Mouse (Mus musculus): ENCODE data around the gene Bsx. TPM values are rescaled to one million over a fixed set of nuclear protein-coding genes. Genes with fewer than 3 reads are reported as not detected.

Gene Bsx
- polyA plus RNA-seq, 1 experiment from 2014 or later: 1.4 TPM

- ATAC-seq (ENCODE audit: low FRiP score): no peak
- H3K9me3 ChIP-seq: no peaks in the 10 kb centered on the region
- no peak overlapping the region for H3K9ac ChIP-seq
- peaks cover 26% of the 10 kb centered on the region for H3K4me1 ChIP-seq
- no peaks in the 10 kb centered on the region for H3K36me3 ChIP-seq (replicated peaks)
- no peak overlapping the region for H3K27ac ChIP-seq
- H3K27me3 ChIP-seq: peaks cover 98% of the 10 kb centered on the region
- no peak overlapping the region for H3K4me3 ChIP-seq (replicated peaks)
- under 1% methylated on average over 4 of the region's 4 CpGs for WGBS
- no peak overlapping the region for H3K4me2 ChIP-seq
Observed at GRCm38 (mm10) chr9:40874961-40875360, 1.0 kb downstream of the Bsx start.

- Histone ChIP-seq H3K4me2 (no peak overlapping the region), H3K9ac (no peak overlapping the region), H3K27ac (no peak overlapping the region), H3K4me3 (replicated peaks) (no peak overlapping the region; the same call in 1 of the 2 replicates), H3K4me1 (peaks cover 26% of the 10 kb centered on the region), H3K36me3 (replicated peaks) (no peaks in the 10 kb centered on the region), H3K9me3 (no peaks in the 10 kb centered on the region), H3K27me3 (peaks cover 98% of the 10 kb centered on the region)
- WGBS: 2% methylated on average over 17 of the region's 17 CpGs
- ATAC-seq (ENCODE audit: low FRiP score): no peak
Observed at GRCm38 (mm10) chr9:40875431-40875830, 1.5 kb downstream of the Bsx start.

GRCm38 (mm10) chr9:40876164-40876563, 2.2 kb downstream of the Bsx start:
- H3K27me3 ChIP-seq: peaks cover 100% of the 10 kb centered on the region
- H3K27ac ChIP-seq: no peak overlapping the region
- H3K4me2 ChIP-seq: no peak overlapping the region
- no peaks in the 10 kb centered on the region for H3K36me3 ChIP-seq (replicated peaks)
- H3K9me3 ChIP-seq: no peaks in the 10 kb centered on the region
- H3K9ac ChIP-seq: no peak overlapping the region
- H3K4me3 ChIP-seq (replicated peaks): no peak overlapping the region
- WGBS: 2% methylated on average over 29 of the region's 29 CpGs
- no peak for ATAC-seq (ENCODE audit: low FRiP score)
- peaks cover 25% of the 10 kb centered on the region for H3K4me1 ChIP-seq

DNA sequence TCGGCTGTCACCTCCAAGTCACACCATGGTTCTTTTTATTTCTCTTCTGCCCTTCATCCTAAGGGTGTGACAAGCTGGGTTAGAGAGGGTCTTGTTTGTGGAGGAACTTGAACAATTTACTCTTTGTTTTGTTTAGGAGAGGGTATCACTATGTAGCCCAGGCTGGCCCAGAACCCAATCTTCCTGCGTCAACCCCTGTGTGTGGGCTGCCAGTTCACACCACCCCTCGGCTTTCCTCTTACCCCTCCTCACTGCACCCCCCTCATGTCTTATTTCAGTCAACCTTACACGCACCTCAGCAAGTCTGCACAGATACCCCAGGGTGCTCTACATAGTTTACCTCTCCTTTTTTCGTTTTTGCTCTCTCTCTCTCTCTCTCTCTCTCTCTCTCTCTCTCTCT, 2.8 kb downstream of the Bsx start:
- no peaks in the 10 kb centered on the region for H3K36me3 ChIP-seq (replicated peaks)
- no peak overlapping the region for H3K4me3 ChIP-seq (replicated peaks)
- H3K27ac ChIP-seq: no peak overlapping the region
- WGBS: 8% methylated on average over 5 of the region's 5 CpGs
- no peak overlapping the region for H3K4me2 ChIP-seq
- H3K9me3 ChIP-seq: no peaks in the 10 kb centered on the region
- H3K9ac ChIP-seq: no peak overlapping the region
- H3K4me1 ChIP-seq: peaks cover 21% of the 10 kb centered on the region
- peaks cover 100% of the 10 kb centered on the region for H3K27me3 ChIP-seq
- no peak for ATAC-seq (ENCODE audit: low FRiP score)

GRCm38 (mm10) chr9:40877146-40877880, 3.4 kb downstream of the Bsx start:
- no peaks in the 10 kb centered on the region for H3K36me3 ChIP-seq (replicated peaks)
- H3K27me3 ChIP-seq: peaks cover 100% of the 10 kb centered on the region
- H3K9ac ChIP-seq: no peak overlapping the region
- peaks cover 17% of the 10 kb centered on the region for H3K4me1 ChIP-seq
- peak overlapping the region; percentile 13 for H3K4me3 ChIP-seq (replicated peaks)
- H3K9me3 ChIP-seq: no peaks in the 10 kb centered on the region
- 2% methylated on average over 42 of the region's 42 CpGs for WGBS
- no peak for ATAC-seq (ENCODE audit: low FRiP score)
- H3K27ac ChIP-seq: no peak overlapping the region
- peak overlapping the region; percentile 39 for H3K4me2 ChIP-seq

DNA sequence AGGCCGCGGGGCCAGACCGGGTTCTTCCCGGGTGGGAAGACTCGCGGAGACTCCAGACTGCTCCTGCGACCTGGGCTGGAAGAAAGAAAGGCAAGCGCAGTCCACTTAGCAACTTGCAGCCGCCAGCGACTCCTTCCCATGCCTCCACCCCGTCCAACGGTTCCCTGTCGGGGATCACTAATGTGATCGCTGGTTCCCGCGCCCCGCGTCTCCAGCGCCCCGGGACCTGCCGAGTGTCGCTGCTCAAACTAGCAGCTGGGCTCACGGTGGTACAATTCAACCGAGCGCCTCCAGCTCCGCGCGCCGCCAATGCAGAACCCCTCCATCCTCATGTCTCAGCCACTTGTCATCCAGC, 3.9 kb downstream of the Bsx start:
- Histone ChIP-seq H3K27me3 (peaks cover 100% of the 10 kb centered on the region), H3K4me3 (replicated peaks) (peak overlapping the region; percentile 13), H3K4me2 (peak overlapping the region; percentile 39), H3K9me3 (no peaks in the 10 kb centered on the region), H3K27ac (no peak overlapping the region), H3K4me1 (peaks cover 17% of the 10 kb centered on the region), H3K36me3 (replicated peaks) (no peaks in the 10 kb centered on the region), H3K9ac (no peak overlapping the region)
- no peak for ATAC-seq (ENCODE audit: low FRiP score)
- WGBS: 0% methylated on average over 29 of the region's 29 CpGs

DNA sequence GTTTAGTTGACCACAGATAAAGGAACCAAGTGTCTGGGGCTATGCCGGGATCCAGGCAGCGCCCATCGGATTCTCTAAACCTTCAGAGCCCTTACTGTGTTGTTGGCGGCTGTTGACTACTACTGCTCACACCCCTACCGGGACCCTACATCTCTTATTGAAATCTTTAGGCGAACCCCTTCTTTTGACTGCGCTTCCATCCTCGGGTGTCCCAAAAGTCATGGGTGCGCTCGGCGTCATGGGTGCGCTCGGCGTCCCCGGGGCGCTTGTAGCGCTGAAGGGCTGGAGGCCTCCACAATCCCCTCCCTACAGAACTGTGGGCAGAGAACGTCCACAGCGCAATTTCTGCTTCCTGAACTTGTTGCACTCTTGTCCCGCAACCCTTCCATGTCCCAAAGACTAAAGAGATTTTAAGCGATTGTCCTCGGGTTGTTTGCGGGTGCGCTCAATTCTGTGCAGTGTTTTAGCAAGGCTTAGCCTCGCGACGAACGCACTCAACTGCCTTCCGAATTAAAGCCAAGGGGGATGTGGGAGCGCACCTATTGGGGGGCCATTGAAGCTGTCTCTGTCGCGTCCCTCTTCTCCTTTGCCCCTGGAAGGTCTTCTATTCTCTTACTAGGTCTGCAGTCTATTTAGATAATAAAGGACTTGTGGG, 4.5 kb downstream of the Bsx start:
- Histone ChIP-seq H3K4me2 (no peak overlapping the region), H3K4me1 (peaks cover 17% of the 10 kb centered on the region), H3K27me3 (peaks cover 100% of the 10 kb centered on the region), H3K9ac (no peak overlapping the region), H3K36me3 (replicated peaks) (no peaks in the 10 kb centered on the region), H3K4me3 (replicated peaks) (peak overlapping the region; percentile 13; the same call in 1 of the 2 replicates), H3K27ac (no peak overlapping the region), H3K9me3 (no peaks in the 10 kb centered on the region)
- ATAC-seq (ENCODE audit: low FRiP score): no peak
- under 1% methylated on average over 32 of the region's 32 CpGs for WGBS

- peaks cover 15% of the 10 kb centered on the region for H3K4me1 ChIP-seq
- no peak overlapping the region for H3K9ac ChIP-seq
- H3K4me3 ChIP-seq (replicated peaks): no peak overlapping the region
- no peaks in the 10 kb centered on the region for H3K36me3 ChIP-seq (replicated peaks)
- no peak for ATAC-seq (ENCODE audit: low FRiP score)
- H3K4me2 ChIP-seq: no peak overlapping the region
- 2% methylated on average over 14 of the region's 14 CpGs for WGBS
- no peaks in the 10 kb centered on the region for H3K9me3 ChIP-seq
- H3K27ac ChIP-seq: no peak overlapping the region
- H3K27me3 ChIP-seq: peaks cover 99% of the 10 kb centered on the region
Observed at GRCm38 (mm10) chr9:40878998-40879397, 5.1 kb downstream of the Bsx start.

- no peaks in the 10 kb centered on the region for H3K36me3 ChIP-seq (replicated peaks)
- H3K4me2 ChIP-seq: no peak overlapping the region
- peaks cover 12% of the 10 kb centered on the region for H3K4me1 ChIP-seq
- no peaks in the 10 kb centered on the region for H3K9me3 ChIP-seq
- WGBS: 25% methylated on average over 10 of the region's 10 CpGs
- no peak overlapping the region for H3K4me3 ChIP-seq (replicated peaks)
- no peak overlapping the region for H3K27ac ChIP-seq
- ATAC-seq (ENCODE audit: low FRiP score): no peak
- no peak overlapping the region for H3K9ac ChIP-seq
- H3K27me3 ChIP-seq: peaks cover 95% of the 10 kb centered on the region
Observed at GRCm38 (mm10) chr9:40885669-40886068, 11.7 kb downstream of the Bsx start.

DNA sequence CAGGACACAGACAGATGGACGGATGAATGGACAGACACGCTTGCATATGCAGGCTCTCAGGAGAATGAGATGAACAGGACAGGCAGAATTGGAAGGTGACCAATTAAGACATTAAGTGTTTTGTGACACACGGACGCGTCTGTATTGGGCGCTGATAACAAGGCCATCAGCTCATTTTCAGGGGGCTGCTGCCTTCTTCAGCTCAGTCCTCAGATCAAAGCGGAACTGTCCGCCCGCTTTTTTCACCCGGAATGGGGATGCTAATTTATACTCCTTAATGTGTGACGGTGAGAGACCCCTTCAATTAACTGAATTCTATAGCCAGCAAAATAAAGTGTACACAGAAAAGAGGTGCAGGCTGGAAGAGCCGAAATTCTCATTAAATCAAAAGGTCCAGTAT, 15.5 kb downstream of the Bsx start:
- peak; percentile 41; the same call in 1 of the 2 replicates for ATAC-seq (ENCODE audit: low FRiP score)
- Histone ChIP-seq H3K36me3 (replicated peaks) (no peaks in the 10 kb centered on the region), H3K9ac (no peak overlapping the region), H3K4me2 (no peak overlapping the region), H3K27me3 (peaks cover 91% of the 10 kb centered on the region), H3K9me3 (no peaks in the 10 kb centered on the region), H3K27ac (no peak overlapping the region), H3K4me3 (replicated peaks) (no peak overlapping the region), H3K4me1 (peaks cover 12% of the 10 kb centered on the region)
- WGBS: 22% methylated on average over 12 of the region's 12 CpGs

GRCm38 (mm10) chr9:40892456-40892855, 18.5 kb downstream of the Bsx start:
- Histone ChIP-seq H3K9ac (no peak overlapping the region), H3K27ac (no peak overlapping the region), H3K27me3 (peaks cover 87% of the 10 kb centered on the region), H3K4me1 (peaks cover 7% of the 10 kb centered on the region), H3K9me3 (no peaks in the 10 kb centered on the region), H3K4me2 (no peak overlapping the region), H3K4me3 (replicated peaks) (no peak overlapping the region), H3K36me3 (replicated peaks) (no peaks in the 10 kb centered on the region)
- whole genome bisulfite sequencing: 43% methylated on average over 6 of the region's 6 CpGs
- no peak for ATAC-seq (ENCODE audit: low FRiP score)

GRCm38 (mm10) chr9:40907413-40907812, 33.5 kb downstream of the Bsx start:
- ATAC-seq (ENCODE audit: low FRiP score): no peak
- Histone ChIP-seq H3K9me3 (no peaks in the 10 kb centered on the region), H3K9ac (no peak overlapping the region), H3K4me2 (no peak overlapping the region), H3K36me3 (replicated peaks) (no peaks in the 10 kb centered on the region), H3K4me1 (peaks cover 21% of the 10 kb centered on the region), H3K4me3 (replicated peaks) (no peak overlapping the region), H3K27ac (no peak overlapping the region), H3K27me3 (peaks cover 46% of the 10 kb centered on the region)
- 8% methylated on average over 8 of the region's 8 CpGs for WGBS

DNA sequence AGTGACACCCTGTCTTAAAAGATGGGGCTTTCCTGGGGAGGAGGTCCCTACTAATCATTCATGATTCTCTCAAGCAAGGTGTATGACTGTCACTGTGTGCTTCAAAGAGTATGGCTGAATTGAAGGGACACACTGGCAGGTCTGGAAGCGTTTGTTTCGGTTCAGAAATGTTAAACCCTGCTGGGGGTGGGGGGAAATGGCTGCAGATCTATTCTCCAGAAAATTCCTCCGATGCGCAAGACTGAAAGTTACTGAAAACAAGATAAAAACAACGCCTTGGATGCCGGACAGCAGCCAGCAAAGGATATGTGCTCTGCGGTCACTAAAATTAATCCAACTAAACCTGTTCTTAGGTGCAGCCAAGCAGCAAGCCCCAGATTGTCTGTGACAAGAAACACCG, 34.5 kb downstream of the Bsx start:
- no peak for ATAC-seq (ENCODE audit: low FRiP score)
- peaks cover 46% of the 10 kb centered on the region for H3K27me3 ChIP-seq

More for the DNA sequence above, 34.5 kb downstream of the Bsx start:
- H3K9me3 ChIP-seq: no peaks in the 10 kb centered on the region
- H3K4me1 ChIP-seq: peaks cover 21% of the 10 kb centered on the region
- no peak overlapping the region for H3K9ac ChIP-seq
- no peak overlapping the region for H3K27ac ChIP-seq
- WGBS: 24% methylated on average over 8 of the region's 8 CpGs
- H3K4me2 ChIP-seq: 0 out of 2 replicates have a peak overlapping the region, but pooled peaks have one; percentile 2
- no peaks in the 10 kb centered on the region for H3K36me3 ChIP-seq (replicated peaks)
- no peak overlapping the region for H3K4me3 ChIP-seq (replicated peaks)

Measured in forebrain, embryonic 12.5 days (tissue).